Mouse (Mus musculus): Measurements from ENCODE around the gene Mgme1.

Mgme1 gene

GRCm38 (mm10) chr2:144264398-144265119, 5.9 kb upstream of the Mgme1 start:
- in situ Hi-C loops (cut with MboI, MseI): loop anchor here (25.0 kb wide), 1 partner anchor 298 kb away; the partner anchor contains the start of genes Rbbp9 and Sec23b

- in situ Hi-C loops (cut with MboI, MseI): loop anchor here (25.0 kb wide), 1 partner anchor 297 kb away; the partner anchor contains the start of genes Rbbp9 and Sec23b
Observed at GRCm38 (mm10) chr2:144265120-144265488, 5.4 kb upstream of the Mgme1 start.

- in situ Hi-C loops (cut with MboI, MseI): loop anchor here (25.0 kb wide), 1 partner anchor 296 kb away; the partner anchor contains the start of genes Rbbp9 and Sec23b
Observed at GRCm38 (mm10) chr2:144265916-144266683, 4.4 kb upstream of the Mgme1 start.

- in situ Hi-C loops (cut with MboI, MseI): loop anchor here (25.0 kb wide), 1 partner anchor 295 kb away; the partner anchor contains the start of genes Rbbp9 and Sec23b
Observed at GRCm38 (mm10) chr2:144267004-144267730, 3.3 kb upstream of the Mgme1 start.

GRCm38 (mm10) chr2:144267731-144268015, 2.8 kb upstream of the Mgme1 start:
- in situ Hi-C loops (cut with MboI, MseI): loop anchor here (25.0 kb wide), 1 partner anchor 295 kb away; the partner anchor contains the start of genes Rbbp9 and Sec23b

GRCm38 (mm10) chr2:144268446-144269305, 1.8 kb upstream of the Mgme1 start:
- in situ Hi-C loops (cut with MboI, MseI): loop anchor here (25.0 kb wide), 1 partner anchor 294 kb away; the partner anchor contains the start of genes Rbbp9 and Sec23b

- in situ Hi-C loops (cut with MboI, MseI): loop anchor here (25.0 kb wide), 1 partner anchor 293 kb away; the partner anchor contains the start of genes Rbbp9 and Sec23b
Observed at GRCm38 (mm10) chr2:144269306-144269650, 1.2 kb upstream of the Mgme1 start.

GRCm38 (mm10) chr2:144269679-144270475, 586 bp upstream of the Mgme1 start:
- in situ Hi-C loops (cut with MboI, MseI): loop anchor here (25.0 kb wide), 1 partner anchor 292 kb away; the partner anchor contains the start of genes Rbbp9 and Sec23b

GRCm38 (mm10) chr2:144272088-144272487, 1.6 kb downstream of the Mgme1 start:
- in situ Hi-C loops (cut with MboI, MseI): loop anchor here (25.0 kb wide), 1 partner anchor 290 kb away; the partner anchor contains the start of genes Rbbp9 and Sec23b

GRCm38 (mm10) chr2:144274741-144275140, 4.3 kb downstream of the Mgme1 start:
- in situ Hi-C loops (cut with MboI, MseI): loop anchor here (25.0 kb wide), 1 partner anchor 288 kb away; the partner anchor contains the start of genes Rbbp9 and Sec23b

- in situ Hi-C loops (cut with MboI, MseI): no loop called here
Observed at GRCm38 (mm10) chr2:144276885-144277284, 6.4 kb downstream of the Mgme1 start.

GRCm38 (mm10) chr2:144279742-144280141, 9.3 kb downstream of the Mgme1 start:
- in situ Hi-C loops (cut with MboI, MseI): no loop called here

GRCm38 (mm10) chr2:144280568-144280967, 10.1 kb downstream of the Mgme1 start:
- in situ Hi-C loops (cut with MboI, MseI): no loop called here

GRCm38 (mm10) chr2:144281417-144281816, 11.0 kb downstream of the Mgme1 start:
- in situ Hi-C loops (cut with MboI, MseI): no loop called here

GRCm38 (mm10) chr2:144290321-144290720, 19.9 kb downstream of the Mgme1 start:
- in situ Hi-C loops (cut with MboI, MseI): no loop called here

- in situ Hi-C loops (cut with MboI, MseI): no loop called here
Observed at GRCm38 (mm10) chr2:144291600-144292305, 21.3 kb downstream of the Mgme1 start.

GRCm38 (mm10) chr2:144295145-144295735, 24.8 kb downstream of the Mgme1 start:
- in situ Hi-C loops (cut with MboI, MseI): no loop called here

- in situ Hi-C loops (cut with MboI, MseI): no loop called here
Observed at GRCm38 (mm10) chr2:144299749-144300669, 29.5 kb downstream of the Mgme1 start.

Data from T-helper 2 cell (primary cell).